Mouse (Mus musculus) ES-E14 (cell line): ENCODE measurements at regions not wholly inside any gene's neighbourhood (a gene's known extent, or its start where the extent isn't known, plus 50 kb on each side); places are given as distances from the start of the nearest gene placed in this dataset.

Source experiments
- DNase-seq: peaks from one replicate; pipeline ENCODE4 v3.0.0-alpha.2; 2013; ENCODE audit warnings: low read depth, low spot score
- H3K27ac ChIP-seq: 2 replicates; pipeline ENCODE4 v1.5.1; 2012; ENCODE audit warnings: low read depth, mild to moderate bottlenecking, low read length, moderate library complexity, mixed read lengths; ENCODE audit not compliant: poor library complexity, insufficient read depth, severe bottlenecking
- H3K36me3 ChIP-seq: 2 replicates; pipeline ENCODE4 v1.6.1; 2012; ENCODE audit warnings: mild to moderate bottlenecking, low read length, moderate library complexity, mixed read lengths; ENCODE audit not compliant: control insufficient read depth, poor library complexity, insufficient read depth, severe bottlenecking
- H3K4me1 ChIP-seq, 2 experiments: fragments of 150-350 bp in 1 of 2; sonication (generic) in 1 of 2; 2 replicates each; pipeline ENCODE4 v1.6.1; 2012; ENCODE audit warnings: low read length in 2 of 2, mild to moderate bottlenecking in 1 of 2, mixed read lengths in 1 of 2; ENCODE audit not compliant: control insufficient read depth in 2 of 2, insufficient read depth in 2 of 2, poor library complexity in 1 of 2
- H3K4me3 ChIP-seq, 2 experiments: fragments of 150-350 bp in 1 of 2; sonication (generic) in 1 of 2; 2 replicates each; pipeline ENCODE4 v1.5.1; 2012; ENCODE audit warnings: low read length in 2 of 2, low read depth in 1 of 2, mild to moderate bottlenecking in 1 of 2, mixed read lengths in 1 of 2; ENCODE audit not compliant: insufficient read depth in 1 of 2, poor library complexity in 1 of 2, severe bottlenecking in 1 of 2
- H3K9ac ChIP-seq: 2 replicates; pipeline ENCODE4 v1.6.1; 2012; ENCODE audit warnings: low read depth, mild to moderate bottlenecking, low read length, mixed read lengths; ENCODE audit not compliant: poor library complexity, insufficient read depth, severe bottlenecking
- H3K9me3 ChIP-seq: fragments of 150-350 bp; sonication (generic); 2 replicates; pipeline ENCODE4 v1.6.1; 2012; ENCODE audit warnings: low read depth, mild to moderate bottlenecking, low read length; ENCODE audit not compliant: control insufficient read depth, insufficient read depth
- CHD2 ChIP-seq: IDR thresholded peaks from 2 replicates; pipeline ENCODE4 v1.6.1; 2014; ENCODE audit warnings: mild to moderate bottlenecking, low read depth, low read length, inconsistent platforms
- HCFC1 ChIP-seq: IDR thresholded peaks from 2 replicates; pipeline ENCODE4 v1.6.1; 2012; ENCODE audit warnings: low read length, inconsistent platforms, borderline replicate concordance; ENCODE audit not compliant: insufficient read depth
- MAFK ChIP-seq: IDR thresholded peaks from 2 replicates; pipeline ENCODE4 v1.6.1; 2014; ENCODE audit warnings: mild to moderate bottlenecking, low read depth, low read length, inconsistent platforms; ENCODE audit not compliant: insufficient read depth
- ZC3H11A ChIP-seq: IDR thresholded peaks from 2 replicates; pipeline ENCODE4 v1.6.1; 2012; ENCODE audit warnings: low read depth, mild to moderate bottlenecking, inconsistent platforms, low read length, borderline replicate concordance
- ZNF384 ChIP-seq: IDR thresholded peaks from 2 replicates; pipeline ENCODE4 v1.6.1; 2012; ENCODE audit warnings: low read depth, low read length, inconsistent platforms
- in situ Hi-C, 2 experiments: fragments of 600-800 bp; cut with MboI; formaldehyde crosslinking; loops; one replicate each; pipeline ENCODE4 v1.15.1; 2025; ENCODE audit warnings: low sequenced_read_pairs in 2 of 2, inconsistent platforms in 1 of 2; ENCODE audit not compliant: unreplicated experiment in 2 of 2

- Histone ChIP-seq H3K4me1 (no peaks in the 10 kb centered on the region), H3K9ac (no peak overlapping the region), H3K9me3 (no peaks in the 10 kb centered on the region), H3K4me3 (no peak overlapping the region), H3K36me3 (no peaks in the 10 kb centered on the region), H3K27ac (no peak overlapping the region)
- TF ChIP-seq ZC3H11A: no peak
- TF ChIP-seq MAFK: no peak
- TF ChIP-seq HCFC1: no peak
- no peak for TF ChIP-seq ZNF384
- no peak for TF ChIP-seq CHD2
- in situ Hi-C loops: no loop called here
- no peak for DNase-seq
Observed at GRCm38 (mm10) chr2:73987441-73988105, 76.4 kb upstream of the Atp5g3 start.

- in situ Hi-C loops: no loop called here
- Histone ChIP-seq H3K9ac (no peak overlapping the region), H3K9me3 (no peaks in the 10 kb centered on the region), H3K4me3 (no peak overlapping the region), H3K4me1 (no peaks in the 10 kb centered on the region), H3K27ac (no peak overlapping the region), H3K36me3 (no peaks in the 10 kb centered on the region)
- no peak for TF ChIP-seq MAFK
- no peak for TF ChIP-seq ZC3H11A
- TF ChIP-seq HCFC1: no peak
- TF ChIP-seq CHD2: no peak
- TF ChIP-seq ZNF384: no peak
- no peak for DNase-seq
Observed at GRCm38 (mm10) chr2:73985911-73986250, 74.8 kb upstream of the Atp5g3 start.

- no peak overlapping the region for H3K27ac ChIP-seq
- H3K4me3 ChIP-seq: no peak overlapping the region
- no peaks in the 10 kb centered on the region for H3K36me3 ChIP-seq
- no peak overlapping the region for H3K9ac ChIP-seq
- in situ Hi-C loops: no loop called here
- TF ChIP-seq ZC3H11A (no peak), CHD2 (no peak), ZNF384 (no peak), MAFK (no peak), HCFC1 (no peak)
- H3K4me1 ChIP-seq: no peaks in the 10 kb centered on the region
- DNase-seq: no peak
- no peaks in the 10 kb centered on the region for H3K9me3 ChIP-seq
Observed at GRCm38 (mm10) chr2:73985238-73985910, 74.2 kb upstream of the Atp5g3 start.

GRCm38 (mm10) chr2:73983166-73983565, 72.0 kb upstream of the Atp5g3 start:
- TF ChIP-seq ZC3H11A: no peak
- no peak for TF ChIP-seq MAFK
- TF ChIP-seq HCFC1: no peak
- no peak for TF ChIP-seq CHD2
- Histone ChIP-seq H3K4me1 (no peaks in the 10 kb centered on the region), H3K4me3 (no peak overlapping the region), H3K9me3 (no peaks in the 10 kb centered on the region), H3K36me3 (no peaks in the 10 kb centered on the region), H3K9ac (no peak overlapping the region), H3K27ac (no peak overlapping the region)
- DNase-seq: no peak
- in situ Hi-C loops: no loop called here
